Mouse (Mus musculus) left cerebral cortex, adult 2 months (tissue): ENCODE measurements around the gene B3galt6. TPM values are rescaled to one million over a fixed set of nuclear protein-coding genes. Genes with fewer than 3 reads are reported as not detected.

ENCODE experiments used
- DNase-seq, 2 experiments: peaks; one replicate each; pipeline ENCODE4 v3.0.0; 2021 to 2022; ENCODE audit warnings: low spot score in 2 of 2, mixed read lengths in 1 of 2; ENCODE audit errors: extremely low spot score in 1 of 2
- H3K27ac ChIP-seq: fragments of 200-600 bp; 2 replicates; pipeline ENCODE4 v1.8.1; 2022
- H3K4me3 ChIP-seq: fragments of 200-600 bp; 2 replicates; pipeline ENCODE4 v1.8.1; 2022
- CTCF ChIP-seq: fragments of 200-600 bp; IDR thresholded peaks from 2 replicates; pipeline ENCODE4 v1.8.1; 2022; ENCODE audit warnings: antibody characterized with exemption, mild to moderate bottlenecking, moderate library complexity
- intact Hi-C: fragments of 180-260 bp; cut with DNase I; formaldehyde crosslinking; loops from one replicate; pipeline ENCODE4 v1.15.1; 2025
- total RNA-seq, 2 experiments: library from RNA; stranded (reverse); gene quantifications; 2 replicates each; pipeline ENCODE4 v1.2.3; 2021

Gene B3galt6
- total RNA-seq, 2 experiments from 2014 or later: 9.1 to 10.8 TPM

DNA sequence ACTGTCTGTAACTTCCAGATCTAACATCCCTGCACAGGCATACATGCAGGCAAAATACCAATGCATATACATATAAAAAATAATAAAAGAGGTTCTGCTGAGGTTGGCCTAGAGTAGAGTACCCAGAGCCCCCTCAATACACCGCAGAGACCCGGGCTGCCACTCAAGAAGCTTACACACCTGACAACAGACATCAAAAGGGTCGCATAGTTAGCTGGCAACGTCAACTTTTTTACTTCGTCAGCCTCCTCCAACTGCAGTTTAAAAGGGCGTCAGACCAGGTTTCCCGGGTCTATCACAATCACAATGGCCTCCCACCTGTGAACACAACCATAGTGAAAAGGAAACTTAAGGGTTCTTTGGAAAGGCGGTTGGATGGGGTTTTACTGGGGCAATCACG lies 31.1 kb upstream of the B3galt6 start:
- no peak for TF ChIP-seq CTCF
- Histone ChIP-seq H3K4me3 (no peak overlapping the region), H3K27ac (no peak overlapping the region)
- no peak for DNase-seq
- intact Hi-C loops: no loop called here

DNA sequence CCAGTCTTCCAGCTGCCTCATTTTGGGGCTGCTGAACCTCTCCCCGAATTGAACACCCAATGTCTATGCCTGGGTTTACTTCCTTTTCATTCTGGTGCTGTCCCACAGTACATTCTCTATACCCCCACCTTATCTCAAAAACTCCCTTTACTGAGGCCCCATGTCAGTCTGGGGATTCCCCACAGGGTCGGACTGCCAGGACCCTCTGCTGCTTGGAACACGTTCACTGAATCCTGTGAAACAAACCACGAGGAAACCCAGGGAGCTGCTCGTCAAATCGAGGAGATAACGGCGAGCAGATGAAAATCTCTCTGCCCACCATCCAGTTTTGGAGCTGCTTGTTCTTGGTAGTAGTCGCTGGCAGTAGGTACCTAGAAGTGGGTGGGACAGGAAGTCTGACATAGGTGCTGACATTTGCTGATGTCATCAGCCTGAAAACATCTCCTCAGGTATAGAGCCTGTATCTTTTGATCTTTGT lies 29.5 kb upstream of the B3galt6 start:
- intact Hi-C loops: no loop called here
- Histone ChIP-seq H3K4me3 (no peak overlapping the region), H3K27ac (no peak overlapping the region)
- no peak for TF ChIP-seq CTCF
- DNase-seq: no peak

DNA sequence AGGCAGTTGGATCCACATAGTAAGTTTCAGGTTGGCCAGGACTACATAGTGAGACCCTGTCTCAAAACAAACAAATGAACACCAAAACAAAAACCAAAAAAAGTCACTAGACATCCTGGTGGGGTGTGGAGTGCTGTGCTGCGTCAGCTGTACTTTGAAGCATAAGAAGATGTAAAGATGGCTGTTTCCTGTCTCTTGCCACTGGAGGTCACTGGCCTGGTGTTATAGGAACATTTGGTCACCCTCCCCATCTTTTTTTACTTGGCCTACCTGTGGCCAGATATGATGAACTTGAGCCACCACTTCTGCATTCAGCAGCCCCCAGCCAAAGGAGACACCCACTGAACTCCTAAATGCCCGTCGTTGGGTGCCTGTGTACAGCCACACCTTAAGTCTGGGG lies 28.9 kb upstream of the B3galt6 start:
- no peak overlapping the region for H3K4me3 ChIP-seq
- no peak for DNase-seq
- no peak for TF ChIP-seq CTCF
- intact Hi-C loops: no loop called here
- no peak overlapping the region for H3K27ac ChIP-seq

DNA sequence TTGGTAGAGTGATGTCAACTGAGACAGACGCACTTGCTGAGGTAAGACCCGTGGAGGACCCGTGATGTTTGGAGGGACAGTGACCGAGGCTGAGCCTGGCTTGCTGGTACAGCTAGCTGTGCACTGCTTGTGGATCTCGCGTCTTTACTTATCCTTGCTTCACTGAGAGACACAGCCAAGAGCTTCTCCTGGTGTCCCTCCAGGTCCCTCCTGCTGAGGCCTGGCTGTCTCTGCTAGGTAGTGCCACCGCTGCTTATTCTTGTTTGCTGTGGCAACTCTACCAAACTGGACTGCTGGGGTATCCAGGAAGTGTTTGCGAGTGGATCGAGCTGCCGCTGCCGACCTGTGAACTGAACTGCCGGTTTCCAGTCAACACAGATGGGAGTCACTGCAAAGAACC lies 27.3 kb upstream of the B3galt6 start:
- H3K27ac ChIP-seq: no peak overlapping the region
- TF ChIP-seq CTCF: no peak
- no peak for DNase-seq
- no peak overlapping the region for H3K4me3 ChIP-seq
- intact Hi-C loops: no loop called here

DNA sequence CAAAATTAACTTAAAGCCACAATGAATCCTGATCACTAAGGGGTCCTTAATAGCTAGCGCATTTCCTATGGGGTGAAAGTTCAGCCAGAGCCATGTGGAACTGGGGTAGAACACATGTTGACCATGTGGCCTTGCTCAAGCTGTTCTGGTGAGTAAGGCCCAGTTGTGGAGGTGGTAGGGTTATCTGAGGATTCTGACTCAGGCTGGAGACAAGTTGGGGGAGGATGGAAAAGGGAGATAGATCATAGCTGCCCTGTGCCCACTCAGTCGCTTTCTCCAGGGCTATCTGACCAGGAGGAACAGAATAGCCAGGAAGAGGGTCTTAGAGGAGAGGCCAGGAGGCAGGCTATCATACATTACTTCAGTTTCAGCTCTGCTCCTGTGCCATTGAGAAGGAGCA lies 22.0 kb upstream of the B3galt6 start:
- Histone ChIP-seq H3K27ac (no peak overlapping the region), H3K4me3 (no peak overlapping the region)
- no peak for TF ChIP-seq CTCF
- DNase-seq: no peak
- intact Hi-C loops: no loop called here

DNA sequence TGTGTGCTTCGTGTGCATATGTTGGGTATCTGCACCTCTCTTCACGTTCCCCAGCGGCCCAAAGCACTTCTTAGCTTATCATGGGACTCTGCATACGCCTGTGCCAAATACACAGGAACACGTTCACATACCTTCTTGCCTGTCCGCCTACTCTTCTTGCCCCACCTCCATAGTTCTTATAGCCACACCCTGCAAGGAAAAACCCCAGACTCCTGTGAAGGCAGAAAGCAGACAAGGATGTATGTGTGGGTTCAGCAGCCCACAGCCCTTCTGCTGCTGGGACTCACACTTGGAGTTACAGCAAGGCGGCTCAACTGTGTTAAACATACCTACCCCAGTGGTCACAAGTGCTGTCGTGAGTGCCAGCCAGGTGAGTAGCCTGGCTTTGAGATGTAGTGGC lies 21.2 kb upstream of the B3galt6 start, which contains the start of gene Tnfrsf4:
Tnfrsf4 (plus strand) TSS at position 207 of the 400 bp plus-strand sequence.
- 0 out of 2 replicates have a peak within 1 kb of the TSS, but pooled peaks have one; percentile 19 for H3K27ac ChIP-seq
- TF ChIP-seq CTCF: no peak
- peak in 1 of 2 experiments; percentile 40 for DNase-seq
- no peak within 1 kb of the TSS for H3K4me3 ChIP-seq
- intact Hi-C loops: no loop called here

DNA sequence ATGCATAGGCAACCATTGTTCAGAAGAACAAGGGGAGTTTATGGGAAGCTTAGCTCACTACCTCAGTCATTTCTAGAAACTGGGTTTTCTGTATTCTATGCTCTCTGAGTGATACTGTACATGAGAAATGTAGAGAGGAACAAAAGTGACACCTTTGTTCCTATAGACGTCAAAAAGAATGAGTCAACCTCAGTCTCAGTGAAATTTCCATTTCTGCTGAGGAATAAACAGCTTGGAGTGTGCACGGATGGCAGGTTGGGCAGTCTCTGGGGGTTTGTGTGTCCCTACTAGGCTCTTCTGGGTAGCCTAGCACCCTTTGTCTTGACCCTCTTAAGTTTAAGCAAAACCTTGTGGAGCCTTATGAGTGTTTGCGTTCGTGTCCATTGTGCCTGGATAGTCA lies 15.9 kb upstream of the B3galt6 start:
- H3K27ac ChIP-seq: no peak overlapping the region
- no peak for DNase-seq
- no peak overlapping the region for H3K4me3 ChIP-seq
- intact Hi-C loops: no loop called here
- TF ChIP-seq CTCF: no peak

DNA sequence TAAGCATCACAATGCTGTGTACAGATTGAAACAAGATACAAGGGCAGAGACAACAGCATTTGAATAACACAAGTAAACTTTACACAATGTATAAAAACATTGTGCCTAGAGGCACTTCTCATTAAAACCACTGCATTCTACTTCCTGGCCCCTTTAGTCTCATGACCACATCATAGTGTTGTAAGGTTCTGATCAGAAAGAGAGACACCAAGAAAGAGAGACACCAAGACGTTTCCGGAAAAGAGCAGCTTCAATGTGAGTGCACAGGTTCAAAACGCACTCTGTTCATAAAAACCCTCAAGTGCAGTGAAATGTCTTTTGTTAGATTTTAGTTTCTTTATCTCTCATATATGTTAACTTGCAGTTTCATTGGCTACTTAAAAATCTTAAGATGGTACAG lies 11.7 kb upstream of the B3galt6 start:
- DNase-seq: no peak
- no peak overlapping the region for H3K4me3 ChIP-seq
- intact Hi-C loops: no loop called here
- no peak for TF ChIP-seq CTCF
- H3K27ac ChIP-seq: no peak overlapping the region

DNA sequence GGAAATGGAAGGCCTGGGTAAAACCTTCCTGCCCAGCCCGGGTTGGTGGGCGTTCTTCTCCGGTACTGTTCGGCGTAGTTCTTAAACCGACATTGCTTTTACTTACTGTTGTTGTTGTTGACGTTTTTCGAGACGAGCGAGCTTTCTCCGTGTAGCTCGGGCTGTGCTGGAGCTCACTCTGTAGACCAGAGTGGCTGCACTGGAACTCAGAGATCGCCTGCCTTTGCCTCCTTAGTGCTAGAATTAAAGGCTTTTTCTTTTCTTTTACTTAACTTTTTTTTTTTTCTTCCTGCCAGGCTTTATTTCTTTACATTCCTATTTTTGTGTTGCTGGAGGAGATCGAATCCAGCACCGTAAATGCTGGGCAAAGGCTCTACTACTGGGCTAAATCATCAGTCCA lies 1.2 kb upstream of the B3galt6 start:
- no peak for DNase-seq
- intact Hi-C loops: loop anchor here (5.0 kb wide), 1 partner anchor 101 kb away; the partner anchor contains the start of genes Acap3 and Pusl1
- no peak for TF ChIP-seq CTCF
- Histone ChIP-seq H3K27ac (peak overlapping the region; percentile 98), H3K4me3 (peak overlapping the region; percentile 99)

DNA sequence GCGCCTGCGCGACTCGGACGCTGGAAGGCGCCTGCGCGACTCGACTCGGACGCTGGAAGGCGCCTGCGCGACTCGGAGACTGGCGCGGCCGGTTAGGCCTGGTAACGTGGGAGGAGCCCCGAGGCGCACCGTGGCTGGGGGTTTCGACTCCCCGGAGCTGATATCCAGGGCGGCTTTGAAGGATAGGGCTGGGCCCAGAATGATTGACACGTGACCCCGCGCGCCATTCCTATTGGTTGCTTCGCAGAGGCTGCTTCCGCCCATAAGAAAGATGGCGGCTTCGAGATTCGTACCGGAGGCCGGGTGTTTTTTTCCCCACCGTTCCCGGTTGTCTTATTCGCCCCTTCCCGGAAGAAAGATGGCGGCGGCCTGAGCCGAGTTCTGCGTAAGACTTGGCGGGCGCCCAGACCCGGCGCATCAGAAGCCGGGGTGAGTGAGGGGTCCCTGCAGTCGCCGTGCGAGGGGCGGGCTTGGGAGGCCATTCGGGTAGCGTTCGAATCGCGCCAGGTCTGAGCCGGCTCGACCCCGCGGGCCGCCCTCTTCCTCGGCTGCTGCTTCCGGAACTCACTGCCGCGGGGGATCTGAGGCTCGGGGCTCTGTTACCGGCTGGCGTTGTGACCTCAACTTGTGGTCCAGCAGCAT lies 578 bp upstream of the B3galt6 start:
- Histone ChIP-seq H3K4me3 (peak overlapping the region; percentile 99), H3K27ac (peak overlapping the region; percentile 98)
- DNase-seq: peak in 1 of 2 experiments; percentile 93
- intact Hi-C loops: loop anchor here (1.0 to 5.0 kb wide), 2 partner anchors 101 to 116 kb away; partner anchors contain the start of genes 9430015G10Rik, Acap3 and Pusl1
- TF ChIP-seq CTCF: no peak

DNA sequence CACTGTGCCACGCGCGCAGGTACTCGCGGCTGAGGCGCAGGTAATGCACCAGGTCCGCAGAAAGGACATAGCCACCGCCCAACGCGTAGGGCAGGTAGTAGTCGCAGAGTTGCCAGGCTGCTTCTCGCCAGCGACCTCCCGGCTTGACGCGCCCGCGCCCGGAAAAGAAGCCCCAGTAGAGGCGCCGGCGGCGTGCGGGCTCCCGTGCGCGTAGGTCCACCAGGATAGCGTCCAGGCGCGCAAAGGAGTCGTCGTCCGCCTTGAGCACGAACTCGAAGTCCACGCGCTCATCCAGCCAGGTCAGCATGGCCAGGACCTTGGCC lies 580 bp downstream of the B3galt6 start:
- H3K27ac ChIP-seq: peak overlapping the region; percentile 99
- H3K4me3 ChIP-seq: peak overlapping the region; percentile 91
- no peak for TF ChIP-seq CTCF
- intact Hi-C loops: loop anchor here (1.0 to 5.0 kb wide), 2 partner anchors 100 to 117 kb away; partner anchors contain the start of genes 9430015G10Rik, Acap3 and Pusl1
- no peak for DNase-seq

DNA sequence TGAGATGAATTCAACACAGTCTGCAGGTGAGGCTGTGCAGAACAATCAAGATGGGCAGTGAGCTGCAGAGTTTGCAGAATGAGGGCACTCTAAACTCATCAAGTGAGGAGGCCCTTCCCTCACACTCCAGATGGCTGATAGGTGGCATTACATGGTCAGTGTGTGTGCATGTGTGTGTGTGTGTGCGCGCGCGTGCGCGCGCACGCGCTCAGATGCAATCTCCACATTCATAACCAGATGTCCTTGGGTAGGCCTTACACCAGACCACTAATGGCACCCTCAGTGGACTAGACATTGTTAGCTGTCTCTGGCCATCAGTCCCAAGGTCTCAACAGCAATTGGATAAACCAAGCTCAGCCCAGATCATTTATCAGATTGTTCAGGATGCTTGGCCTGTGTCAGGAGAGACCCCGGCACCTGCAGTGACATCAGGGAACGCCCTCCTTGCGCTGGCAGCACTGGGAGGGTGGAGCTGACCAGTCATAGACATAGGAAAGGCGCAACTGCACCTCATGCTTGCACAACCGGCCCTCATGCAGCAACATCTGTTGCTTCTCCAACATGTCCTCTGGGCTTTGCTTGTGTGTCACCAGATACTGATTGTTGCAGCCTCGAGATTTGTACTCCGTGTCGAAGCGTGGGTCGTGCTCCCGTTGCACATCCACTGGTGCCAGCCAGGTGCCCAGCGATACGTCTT lies 1.1 kb downstream of the B3galt6 start:
- H3K27ac ChIP-seq: peak overlapping the region; percentile 99
- no peak for TF ChIP-seq CTCF
- intact Hi-C loops: loop anchor here (5.0 kb wide), 1 partner anchor 99 kb away; the partner anchor contains the start of genes Acap3 and Pusl1
- DNase-seq: no peak
- peak overlapping the region; percentile 91 for H3K4me3 ChIP-seq
